Mouse (Mus musculus) C2C12 (cell line): Measurements from ENCODE around the gene Pde10a. TPM values are rescaled to one million over a fixed set of nuclear protein-coding genes. Genes with fewer than 3 reads are reported as not detected.

Experiments
- H3K27me3 ChIP-seq: one replicate; pipeline ENCODE4 v1.6.1; 2011; ENCODE audit not compliant: control insufficient read depth, insufficient read depth, insufficient read length
- H3K36me3 ChIP-seq: one replicate; pipeline ENCODE4 v1.6.1; 2011; ENCODE audit not compliant: control insufficient read depth, insufficient read depth
- H3K4me3 ChIP-seq: one replicate; pipeline ENCODE4 v1.5.1; 2011; ENCODE audit warnings: mild to moderate bottlenecking, control low read depth; ENCODE audit not compliant: poor library complexity, insufficient read depth, severe bottlenecking
- H3K79me2 ChIP-seq: one replicate; pipeline ENCODE4 v1.6.1; 2011; ENCODE audit not compliant: control insufficient read depth, insufficient read depth
- H3K79me3 ChIP-seq: one replicate; pipeline ENCODE4 v1.6.1; 2011; ENCODE audit warnings: low read depth, control low read depth
- H3ac ChIP-seq: one replicate; pipeline ENCODE3; 2011; ENCODE audit warnings: low read depth; ENCODE audit not compliant: control insufficient read depth, insufficient read length
- CEBPB ChIP-seq: IDR thresholded peaks from one replicate; pipeline ENCODE4 v1.6.1; 2011; ENCODE audit warnings: low read depth, mild to moderate bottlenecking, control low read depth, moderate library complexity
- CTCF ChIP-seq: IDR thresholded peaks from one replicate; pipeline ENCODE4 v1.5.1; 2011; ENCODE audit not compliant: control insufficient read depth, insufficient read depth, insufficient read length
- FOSL1 ChIP-seq: IDR thresholded peaks from one replicate; pipeline ENCODE4 v1.8.0; 2011; ENCODE audit warnings: mild to moderate bottlenecking, low read length; ENCODE audit not compliant: poor library complexity, insufficient read depth, severe bottlenecking
- MAX ChIP-seq: IDR thresholded peaks from one replicate; pipeline ENCODE4 v1.6.1; 2011; ENCODE audit warnings: mild to moderate bottlenecking, control low read depth
- MYOD1 ChIP-seq: IDR thresholded peaks from one replicate; pipeline ENCODE4 v1.6.1; 2011; ENCODE audit warnings: low read depth; ENCODE audit not compliant: control insufficient read depth, insufficient read length
- MYOG ChIP-seq: IDR thresholded peaks from one replicate; pipeline ENCODE4 v1.6.1; 2011; ENCODE audit not compliant: control insufficient read depth, insufficient read length; ENCODE audit errors: extremely low read depth
- USF1 ChIP-seq: IDR thresholded peaks from one replicate; pipeline ENCODE4 v1.6.1; 2011; ENCODE audit warnings: low read depth, mild to moderate bottlenecking, control low read depth, moderate library complexity
- polyA plus RNA-seq: library from polyadenylated mRNA; unstranded; fragments of >200 nt; fragmentation: generic; extraction: Trizol; gene quantifications from one replicate; pipeline ENCODE4 v1.2.1, GENCODE M21; 2012; ENCODE audit warnings: missing spikeins

The Pde10a gene
- polyA plus RNA-seq, 1 experiment = 0.83 TPM

GRCm38 (mm10) chr17:8508305-8509141 is 16.6 kb upstream of the Pde10a start:
- H3K27me3 ChIP-seq = no peaks in the 10 kb centered on the region
- no peaks in the 10 kb centered on the region for H3K79me3 ChIP-seq
- no peak overlapping the region for H3ac ChIP-seq
- H3K79me2 ChIP-seq = no peaks in the 10 kb centered on the region
- TF ChIP-seq USF1 (peak; percentile 54), MYOD1 (no peak), CEBPB (no peak)
- H3K36me3 ChIP-seq = no peaks in the 10 kb centered on the region
- H3K4me3 ChIP-seq = no peak overlapping the region

- Histone ChIP-seq H3K79me2 (no peaks in the 10 kb centered on the region), H3K36me3 (no peaks in the 10 kb centered on the region), H3ac (no peak overlapping the region), H3K4me3 (no peak overlapping the region), H3K79me3 (no peaks in the 10 kb centered on the region), H3K27me3 (no peaks in the 10 kb centered on the region)
- no peak for TF ChIP-seq FOSL1
- TF ChIP-seq MAX = no peak
- no peak for TF ChIP-seq MYOD1
- TF ChIP-seq CEBPB = no peak
- no peak for TF ChIP-seq MYOG
- TF ChIP-seq USF1 = no peak
These were observed 9.2 kb upstream of the Pde10a start for GRCm38 (mm10) chr17:8516006-8516405.

GRCm38 (mm10) chr17:8523986-8524385 is 1.2 kb upstream of the Pde10a start:
- Histone ChIP-seq H3K27me3 (no peaks in the 10 kb centered on the region), H3K79me2 (no peaks in the 10 kb centered on the region), H3K36me3 (no peaks in the 10 kb centered on the region), H3K4me3 (no peak overlapping the region), H3ac (no peak overlapping the region), H3K79me3 (no peaks in the 10 kb centered on the region)
- no peak for TF ChIP-seq CEBPB
- TF ChIP-seq USF1 = no peak
- TF ChIP-seq CTCF = no peak
- TF ChIP-seq FOSL1 = no peak
- no peak for TF ChIP-seq MYOD1
- no peak for TF ChIP-seq MAX
- TF ChIP-seq MYOG = no peak

GRCm38 (mm10) chr17:8524387-8525165 is 596 bp upstream of the Pde10a start:
- no peaks in the 10 kb centered on the region for H3K79me3 ChIP-seq
- TF ChIP-seq USF1 (no peak), FOSL1 (no peak), MYOD1 (no peak), CEBPB (no peak), CTCF (peak; percentile 54)
- no peaks in the 10 kb centered on the region for H3K27me3 ChIP-seq

GRCm38 (mm10) chr17:8525971-8526740 is 984 bp downstream of the Pde10a start:
- Histone ChIP-seq H3K27me3 (no peaks in the 10 kb centered on the region), H3K36me3 (no peaks in the 10 kb centered on the region), H3K4me3 (no peak overlapping the region), H3K79me3 (no peaks in the 10 kb centered on the region), H3K79me2 (no peaks in the 10 kb centered on the region), H3ac (no peak overlapping the region)
- TF ChIP-seq CEBPB (no peak), FOSL1 (no peak), CTCF (no peak), MYOG (no peak), MAX (no peak), USF1 (no peak), MYOD1 (no peak)

More at GRCm38 (mm10) chr17:8524387-8525165, 596 bp upstream of the Pde10a start:
- H3K36me3 ChIP-seq = no peaks in the 10 kb centered on the region
- H3K79me2 ChIP-seq = no peaks in the 10 kb centered on the region
- no peak overlapping the region for H3K4me3 ChIP-seq
- peak overlapping the region; percentile 4 for H3ac ChIP-seq
